Mouse (Mus musculus): ENCODE data around the gene Mapk8ip1.

Gene Mapk8ip1

GRCm38 (mm10) chr2:92372767-92373436 lies 28.2 kb downstream of the Mapk8ip1 start:
- DNase-seq, result no peak

GRCm38 (mm10) chr2:92371971-92372690 lies 28.9 kb downstream of the Mapk8ip1 start:
- DNase-seq, result no peak

GRCm38 (mm10) chr2:92370821-92371805 lies 29.9 kb downstream of the Mapk8ip1 start:
- DNase-seq, result no peak

GRCm38 (mm10) chr2:92370375-92370774 lies 30.7 kb downstream of the Mapk8ip1 start:
- no peak for DNase-seq

- no peak for DNase-seq
Measured at GRCm38 (mm10) chr2:92367383-92368029, 33.6 kb downstream of the Mapk8ip1 start.

- DNase-seq, result no peak
Measured at GRCm38 (mm10) chr2:92365568-92365967, 35.5 kb downstream of the Mapk8ip1 start.

GRCm38 (mm10) chr2:92364086-92364485 lies 37.0 kb downstream of the Mapk8ip1 start:
- DNase-seq, result no peak

GRCm38 (mm10) chr2:92362571-92363228 lies 38.4 kb downstream of the Mapk8ip1 start:
- no peak for DNase-seq

GRCm38 (mm10) chr2:92361795-92362194 lies 39.3 kb downstream of the Mapk8ip1 start:
- DNase-seq, result no peak

- DNase-seq, result no peak
Measured at GRCm38 (mm10) chr2:92360893-92361292, 40.2 kb downstream of the Mapk8ip1 start.

- no peak for DNase-seq
Measured at GRCm38 (mm10) chr2:92360186-92360823, 40.8 kb downstream of the Mapk8ip1 start.

- no peak for DNase-seq
Measured at GRCm38 (mm10) chr2:92359301-92359700, 41.8 kb downstream of the Mapk8ip1 start.

- no peak for DNase-seq
Measured at GRCm38 (mm10) chr2:92354224-92354623, 46.8 kb downstream of the Mapk8ip1 start.

- no peak for DNase-seq
Measured at GRCm38 (mm10) chr2:92353402-92353801, 47.7 kb downstream of the Mapk8ip1 start.

GRCm38 (mm10) chr2:92350686-92351085 lies 50.4 kb downstream of the Mapk8ip1 start:
- DNase-seq, result no peak

- no peak for DNase-seq
Measured at GRCm38 (mm10) chr2:92349589-92350425, 51.3 kb downstream of the Mapk8ip1 start.

- no peak for DNase-seq
Measured at GRCm38 (mm10) chr2:92347191-92347590, 53.9 kb downstream of the Mapk8ip1 start.

GRCm38 (mm10) chr2:92342418-92342817 lies 58.6 kb downstream of the Mapk8ip1 start:
- no peak for DNase-seq
